Mouse (Mus musculus): ENCODE measurements around the gene Zfp518a.

The Zfp518a gene

GRCm38 (mm10) chr19:40894519-40895392, at the start of gene Zfp518a:
Gene Zfp518a (plus strand): TSS chr19:40894705.
- in situ Hi-C loops (cut with MboI; ENCODE audit: low pct_unique_long_range_greater_than_20kb in 1 of 2, low sequenced_read_pairs in 2 of 2, unreplicated experiment in 1 of 2) = no loop called here

DNA sequence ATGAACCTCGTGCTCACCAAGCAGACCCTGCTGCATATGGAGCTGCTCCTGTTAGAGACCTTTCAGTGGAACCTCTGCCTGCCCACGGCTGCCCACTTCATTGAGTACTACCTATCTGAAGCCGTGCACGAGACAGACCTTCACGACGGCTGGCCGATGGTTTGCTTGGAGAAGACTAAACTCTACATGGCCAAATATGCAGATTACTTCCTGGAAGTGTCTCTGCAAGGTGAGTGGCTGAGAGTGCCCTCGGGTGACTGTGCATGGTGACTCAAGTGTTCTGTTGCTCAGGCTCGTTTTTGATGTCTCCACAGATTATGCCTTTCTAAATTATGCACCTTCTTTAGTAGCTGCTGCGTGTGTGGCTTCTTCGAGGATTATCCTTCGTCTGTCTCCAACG, 49.8 kb upstream of the Zfp518a start:
- in situ Hi-C loops (cut with MboI; ENCODE audit: low pct_unique_long_range_greater_than_20kb in 1 of 2, low sequenced_read_pairs in 2 of 2, unreplicated experiment in 1 of 2) = no loop called here

- in situ Hi-C loops (cut with MboI; ENCODE audit: low pct_unique_long_range_greater_than_20kb in 1 of 2, low sequenced_read_pairs in 2 of 2, unreplicated experiment in 1 of 2) = no loop called here
Observed at GRCm38 (mm10) chr19:40849391-40849790, 45.1 kb upstream of the Zfp518a start.

- in situ Hi-C loops (cut with MboI; ENCODE audit: low pct_unique_long_range_greater_than_20kb in 1 of 2, low sequenced_read_pairs in 2 of 2, unreplicated experiment in 1 of 2) = no loop called here
Observed at GRCm38 (mm10) chr19:40859555-40859954, 35.0 kb upstream of the Zfp518a start.

GRCm38 (mm10) chr19:40868284-40868683, 26.2 kb upstream of the Zfp518a start:
- in situ Hi-C loops (cut with MboI; ENCODE audit: low pct_unique_long_range_greater_than_20kb in 1 of 2, low sequenced_read_pairs in 2 of 2, unreplicated experiment in 1 of 2) = no loop called here

DNA sequence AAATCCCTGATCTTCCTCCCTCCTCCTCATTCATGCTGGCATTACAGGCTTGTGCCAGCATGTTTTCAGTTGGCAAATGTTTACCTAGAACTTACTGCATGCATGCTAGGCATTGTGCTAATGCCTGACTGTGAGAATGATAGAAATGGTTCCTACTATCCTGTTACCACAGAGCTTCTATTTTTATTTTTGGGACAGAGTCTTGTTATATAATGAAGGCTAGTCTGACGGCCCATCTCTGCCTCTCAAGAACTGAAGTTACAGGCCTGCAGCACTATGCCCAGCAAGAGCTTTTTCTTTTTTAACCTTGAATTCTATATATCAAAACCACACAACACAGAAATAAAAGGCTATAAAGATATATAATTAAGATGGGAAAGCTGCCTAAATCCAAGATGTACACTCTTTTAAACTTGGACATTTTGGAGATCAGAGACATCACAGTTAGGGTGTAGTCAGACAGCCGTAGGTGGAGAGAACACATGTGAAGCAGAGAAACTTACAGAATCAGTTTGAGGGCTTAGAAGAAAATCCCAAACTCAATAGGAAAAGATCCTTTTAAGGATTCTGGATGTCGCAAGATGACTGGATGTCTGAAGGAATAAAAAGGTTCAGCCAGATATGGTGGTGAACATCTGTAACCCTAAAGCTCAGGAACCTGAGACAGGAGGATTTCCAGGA, 24.9 kb upstream of the Zfp518a start:
- in situ Hi-C loops (cut with MboI; ENCODE audit: low pct_unique_long_range_greater_than_20kb in 1 of 2, low sequenced_read_pairs in 2 of 2, unreplicated experiment in 1 of 2) = no loop called here

DNA sequence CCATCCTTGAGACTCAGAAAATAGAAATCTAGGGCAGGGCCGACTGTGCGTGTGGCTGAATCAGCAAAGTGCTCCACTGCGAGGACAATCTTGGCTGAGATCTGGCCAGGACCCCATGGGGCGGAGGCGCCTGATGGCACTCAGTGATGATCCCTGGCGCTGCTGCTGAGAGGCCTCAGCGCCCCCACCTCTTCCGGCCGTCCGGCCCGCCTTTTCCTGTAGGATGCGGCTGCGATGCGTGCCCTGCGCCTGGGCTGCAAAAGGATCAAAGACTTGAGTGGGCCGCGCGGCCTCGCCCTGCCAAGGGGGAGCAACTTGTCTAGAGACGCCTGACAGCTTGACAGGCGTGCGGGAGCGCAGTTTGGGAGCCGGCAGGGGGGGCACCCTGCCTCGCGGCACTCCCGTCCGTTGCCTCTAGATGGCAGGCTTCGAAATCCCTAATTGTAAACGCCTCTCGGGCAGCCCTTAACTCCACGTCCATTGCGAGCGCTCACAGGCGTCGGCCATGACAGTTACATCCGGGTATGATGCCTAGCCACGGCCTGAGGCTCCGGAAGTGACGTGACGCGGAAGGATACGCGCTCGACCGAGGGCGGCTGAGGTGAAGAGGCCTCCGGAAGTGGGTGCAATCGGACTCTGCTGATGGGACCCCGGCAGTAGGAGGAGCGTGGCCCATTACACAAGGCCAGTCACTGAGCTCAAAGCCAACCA, 21.4 kb upstream of the Zfp518a start:
- in situ Hi-C loops (cut with MboI; ENCODE audit: low pct_unique_long_range_greater_than_20kb in 1 of 2, low sequenced_read_pairs in 2 of 2, unreplicated experiment in 1 of 2) = no loop called here

DNA sequence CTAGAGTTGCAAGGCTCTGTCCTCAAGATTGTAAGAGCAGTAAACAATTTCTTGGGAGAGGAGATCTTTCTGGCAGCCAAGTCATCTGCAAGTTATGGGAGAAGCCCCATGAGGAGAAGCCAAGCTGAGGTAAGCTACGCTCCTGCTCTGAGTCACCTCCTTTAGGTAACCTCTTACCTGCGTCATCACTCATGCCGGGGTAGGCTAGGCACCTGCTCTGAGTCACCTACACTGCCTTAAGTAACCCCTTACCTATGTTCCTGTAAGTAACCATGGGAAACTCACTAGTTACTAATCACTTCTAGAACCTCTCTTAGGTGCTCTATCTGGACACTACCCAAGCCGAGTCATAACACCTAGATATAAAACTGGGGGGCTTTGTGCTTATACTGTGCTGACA, 12.8 kb upstream of the Zfp518a start:
- in situ Hi-C loops (cut with MboI; ENCODE audit: low pct_unique_long_range_greater_than_20kb in 1 of 2, low sequenced_read_pairs in 2 of 2, unreplicated experiment in 1 of 2) = no loop called here

- in situ Hi-C loops (cut with MboI; ENCODE audit: low pct_unique_long_range_greater_than_20kb in 1 of 2, low sequenced_read_pairs in 2 of 2, unreplicated experiment in 1 of 2) = no loop called here
Observed at GRCm38 (mm10) chr19:40888887-40889286, 5.6 kb upstream of the Zfp518a start.

- in situ Hi-C loops (cut with MboI; ENCODE audit: low pct_unique_long_range_greater_than_20kb in 1 of 2, low sequenced_read_pairs in 2 of 2, unreplicated experiment in 1 of 2) = no loop called here
Observed at GRCm38 (mm10) chr19:40894071-40894506, 416 bp upstream of the Zfp518a start.

DNA sequence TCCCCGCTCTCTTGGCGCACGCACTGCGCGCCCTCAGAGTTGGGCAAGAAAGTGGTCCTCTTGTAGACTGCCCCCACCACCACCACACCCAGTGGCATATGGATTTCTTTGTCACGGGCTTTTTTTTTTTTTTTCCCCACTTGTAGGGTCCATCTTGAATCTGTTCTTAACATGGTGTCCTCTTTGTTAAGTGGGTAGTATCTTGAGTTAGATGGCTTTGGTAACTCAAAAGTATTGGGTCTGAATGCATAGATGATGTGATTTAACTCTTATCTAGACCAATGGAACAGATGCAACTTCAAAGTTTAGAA, 843 bp downstream of the Zfp518a start:
- in situ Hi-C loops (cut with MboI; ENCODE audit: low pct_unique_long_range_greater_than_20kb in 1 of 2, low sequenced_read_pairs in 2 of 2, unreplicated experiment in 1 of 2) = no loop called here

DNA sequence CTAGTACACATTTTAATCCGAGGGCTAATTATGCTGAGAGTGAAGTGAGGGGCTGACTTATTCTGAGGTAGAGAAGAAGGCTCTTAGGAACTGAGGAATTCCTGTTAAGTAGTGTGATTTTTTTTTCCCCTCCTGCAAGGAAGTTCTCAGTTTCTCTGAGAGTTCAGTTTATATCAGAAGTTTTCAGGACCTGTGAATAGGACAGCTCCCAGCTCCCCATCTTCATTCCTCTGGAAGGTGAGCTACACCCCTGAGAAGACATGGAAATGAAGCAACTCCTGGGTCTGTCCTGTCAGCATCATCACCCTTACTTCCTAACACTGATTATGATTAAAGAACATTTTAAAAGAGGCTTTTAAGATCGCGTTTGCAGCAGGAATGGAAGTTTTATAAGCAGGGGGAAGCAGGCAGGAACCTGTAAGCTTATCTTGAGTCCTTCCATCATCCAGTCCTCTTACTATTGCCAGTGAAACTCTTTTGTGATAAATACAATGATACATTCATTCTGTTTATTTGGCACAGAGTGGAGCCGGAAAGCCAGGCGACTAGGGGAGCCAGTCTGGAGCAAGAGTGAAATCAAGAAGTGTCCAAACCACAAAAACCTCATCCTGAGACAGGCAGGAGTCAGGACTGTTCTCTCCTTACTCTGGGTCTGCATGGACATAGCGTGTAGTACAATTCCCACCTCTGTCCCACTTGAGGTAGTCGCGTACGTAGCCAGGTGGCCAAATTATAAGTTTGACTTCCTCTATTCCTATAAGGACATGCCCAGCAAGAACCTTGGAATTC, 37.3 kb downstream of the Zfp518a start:
- in situ Hi-C loops (cut with MboI; ENCODE audit: low pct_unique_long_range_greater_than_20kb in 1 of 2, low sequenced_read_pairs in 2 of 2, unreplicated experiment in 1 of 2) = no loop called here

DNA sequence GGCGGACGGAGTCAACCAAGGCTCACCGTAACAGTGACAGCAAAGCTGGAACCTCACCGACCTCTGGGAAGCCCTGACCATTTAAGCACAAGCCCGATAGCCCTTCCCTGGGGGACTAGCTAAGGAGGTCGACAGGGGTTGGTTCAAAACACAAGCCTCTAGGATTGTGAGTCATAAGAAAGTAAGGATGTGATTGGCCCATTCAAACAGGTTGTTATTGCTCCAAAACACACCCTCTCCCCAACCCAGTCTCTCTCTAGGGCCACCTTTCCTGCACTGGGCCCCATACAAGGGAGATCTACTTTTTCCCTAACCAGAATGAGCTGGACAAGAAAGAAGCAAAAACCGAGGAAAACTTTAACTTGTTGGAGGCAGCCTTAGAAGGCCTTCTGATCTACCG, 40.9 kb downstream of the Zfp518a start:
- in situ Hi-C loops (cut with MboI; ENCODE audit: low pct_unique_long_range_greater_than_20kb in 1 of 2, low sequenced_read_pairs in 2 of 2, unreplicated experiment in 1 of 2) = no loop called here

DNA sequence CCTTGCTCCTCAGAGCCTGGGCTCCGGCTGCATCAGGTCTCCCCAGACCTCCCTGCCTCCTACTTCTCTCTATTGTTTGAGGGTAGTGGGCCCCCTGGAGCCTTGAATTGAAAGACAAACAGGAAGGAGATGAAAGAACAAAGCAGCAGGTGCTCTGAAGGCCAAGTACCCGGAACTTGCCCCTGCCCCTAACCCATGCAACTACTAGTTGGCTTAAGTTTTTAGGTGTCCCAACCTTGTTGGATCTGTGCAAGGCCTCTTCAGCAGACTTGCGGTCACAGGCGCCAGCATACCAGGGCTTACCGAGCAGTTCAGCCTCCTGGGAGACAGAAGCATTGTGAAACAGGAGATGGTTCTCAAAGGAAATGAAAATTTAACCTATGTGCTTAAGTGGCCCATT, 41.5 kb downstream of the Zfp518a start:
- in situ Hi-C loops (cut with MboI; ENCODE audit: low pct_unique_long_range_greater_than_20kb in 1 of 2, low sequenced_read_pairs in 2 of 2, unreplicated experiment in 1 of 2) = no loop called here

- in situ Hi-C loops (cut with MboI; ENCODE audit: low pct_unique_long_range_greater_than_20kb in 1 of 2, low sequenced_read_pairs in 2 of 2, unreplicated experiment in 1 of 2) = no loop called here
Observed at GRCm38 (mm10) chr19:40943552-40943951, 49.0 kb downstream of the Zfp518a start.

GRCm38 (mm10) chr19:40946937-40947577, 52.6 kb downstream of the Zfp518a start:
- in situ Hi-C loops (cut with MboI; ENCODE audit: low pct_unique_long_range_greater_than_20kb in 1 of 2, low sequenced_read_pairs in 2 of 2, unreplicated experiment in 1 of 2) = no loop called here

- in situ Hi-C loops (cut with MboI; ENCODE audit: low pct_unique_long_range_greater_than_20kb in 1 of 2, low sequenced_read_pairs in 2 of 2, unreplicated experiment in 1 of 2) = no loop called here
Observed at GRCm38 (mm10) chr19:40958981-40959380, 64.5 kb downstream of the Zfp518a start.

DNA sequence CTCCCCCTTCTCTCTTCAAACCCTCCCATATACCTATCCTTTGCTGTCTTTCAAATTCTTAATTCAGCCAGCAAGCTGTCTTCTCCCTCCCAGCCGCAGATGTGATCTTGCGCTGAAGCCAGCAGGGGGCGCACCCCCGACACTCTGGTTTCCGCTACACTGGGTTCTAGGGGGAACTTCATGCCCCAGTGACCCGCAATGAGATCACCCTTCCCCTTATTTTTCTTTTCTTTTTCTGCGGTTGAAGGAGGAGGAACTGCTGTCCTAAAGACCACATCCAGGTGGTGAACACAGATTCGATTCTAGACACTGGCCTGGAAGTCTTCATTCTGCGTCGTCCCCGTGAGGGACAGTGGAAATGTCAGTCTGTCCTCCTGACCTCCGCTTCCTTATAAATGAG, 68.5 kb downstream of the Zfp518a start:
- in situ Hi-C loops (cut with MboI; ENCODE audit: low pct_unique_long_range_greater_than_20kb in 1 of 2, low sequenced_read_pairs in 2 of 2, unreplicated experiment in 1 of 2) = no loop called here

All from mouse embryonic stem cell (cell line).